Mouse (Mus musculus) cortical plate, adult 2 months (tissue): ENCODE measurements around the gene Selenbp2.

Experiments used
- CTCF ChIP-seq: fragments of 200-500 bp; IDR thresholded peaks from 2 replicates; pipeline ENCODE4 v1.5.1; 2011; ENCODE audit warnings: mild to moderate bottlenecking, control low read depth, low read length; ENCODE audit not compliant: insufficient read depth; ENCODE audit errors: extremely low read depth
- POLR2A ChIP-seq: fragments of 200-500 bp; IDR thresholded peaks from 2 replicates; pipeline ENCODE4 v1.6.1; 2011; ENCODE audit warnings: mild to moderate bottlenecking, low read length, control low read depth; ENCODE audit not compliant: insufficient read depth; ENCODE audit errors: extremely low read depth

DNA sequence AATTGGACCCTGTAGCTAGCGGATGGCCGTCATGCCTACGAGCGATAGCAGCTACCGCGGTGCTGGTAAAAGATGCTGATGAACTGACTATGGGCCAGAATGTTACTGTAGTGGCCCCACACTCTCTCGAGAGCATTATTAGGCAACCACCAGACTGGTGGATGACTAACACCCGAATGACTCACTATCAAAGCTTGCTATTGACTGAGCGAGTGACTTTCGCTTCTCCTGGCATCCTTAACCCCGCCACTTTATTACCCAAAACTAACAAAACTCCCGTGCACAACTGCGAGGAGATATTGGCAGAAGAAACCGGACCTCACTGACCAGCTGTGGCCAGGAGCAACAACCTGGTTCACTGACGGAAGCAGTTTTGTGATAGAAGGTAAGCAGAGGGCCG, 12.6 kb upstream of the Selenbp2 start:
- TF ChIP-seq POLR2A = no peak
- no peak for TF ChIP-seq CTCF
